Comparison of ENCODE assay signal across 9 mouse cellular contexts in the genomic region with DNA sequence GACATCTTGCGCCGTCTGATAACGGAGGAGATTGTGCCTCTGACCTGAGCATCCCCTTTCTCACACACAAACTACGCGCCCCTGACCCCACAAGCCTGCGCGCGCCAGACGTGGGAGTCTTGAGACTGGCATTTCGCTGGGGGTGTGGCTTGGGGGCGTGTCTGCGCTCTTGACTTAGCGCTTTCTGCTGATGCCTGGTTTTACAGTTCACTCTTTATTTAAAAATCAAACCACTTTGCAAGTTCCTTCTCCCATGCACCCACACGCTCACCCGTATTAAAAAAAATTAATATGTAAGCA. TPM values are rescaled to one million over a fixed set of nuclear protein-coding genes. Genes with fewer than 3 reads are reported as not detected.
DNase-seq lines count a peak whose midpoint lies in the region; ATAC-seq and TF ChIP-seq lines count a peak whose summit lies in the region.
"Not testable (repeated sequence)": the region's sequence is repeated elsewhere in the genome, so short reads cannot be mapped to it uniquely, and the experiment has no call there.
"Had no signal": no experiment of that assay in that cellular context is flagged by ENCODE, and none has a peak within 500 bp of the region (broad histone marks: within the 10 kb centered on the region; RNA-seq: fewer than 3 reads in every experiment).

No protein-coding gene starts in this region.

- not testable (repeated sequence) for H3K4me1 ChIP-seq in CH12.LX (ENCODE audit: control insufficient read depth in 1 of 2, insufficient read depth in 2 of 2); forebrain, embryonic 12.5 days; kidney, embryonic 14.5 days (ENCODE audit: control insufficient read depth, insufficient read depth, low read length); liver, embryonic 12.5 days; midbrain, embryonic 13.5 days (replicated peaks); spleen, adult 2 months (ENCODE audit: control insufficient read depth, insufficient read depth, insufficient read length)

- peak overlapping the region in 2 of 3 experiments; percentile 38 to 64 for H3K4me3 ChIP-seq in CH12.LX (replicated peaks in 1 of 3; ENCODE audit: low read depth in 2 of 3, low read length in 2 of 3, poor library complexity in 1 of 3)
- peak overlapping the region; percentile 44 for H3K4me3 ChIP-seq in forebrain, embryonic 12.5 days (replicated peaks)
- H3K4me3 ChIP-seq in kidney, embryonic 14.5 days (ENCODE audit: low read length): peak overlapping the region; percentile 32
- peak overlapping the region; percentile 22; the same call in 1 of the 2 replicates for H3K4me3 ChIP-seq in liver, embryonic 12.5 days
- H3K4me3 ChIP-seq in midbrain, embryonic 13.5 days (replicated peaks): peak overlapping the region; percentile 43
- H3K4me3 ChIP-seq in spleen, adult 2 months (ENCODE audit: extremely low read depth, insufficient read depth, insufficient read length): peak overlapping the region; percentile 27; the same call in 1 of the 2 replicates

- ATAC-seq in forebrain, embryonic 12.5 days (ENCODE audit: low FRiP score): peak; percentile 82
- ATAC-seq in kidney, embryonic 14.5 days (ENCODE audit: low FRiP score, low TSS enrichment); liver, embryonic 12.5 days; midbrain, embryonic 13.5 days: not testable (repeated sequence)

- in situ Hi-C loops in CH12.LX (cut with MboI; ENCODE audit: low pct_ligation_motif_present, low pct_unique_long_range_greater_than_20kb, low sequenced_read_pairs): not testable (repeated sequence)

- not testable (repeated sequence) for H3K79me2 ChIP-seq in CH12.LX (replicated peaks; ENCODE audit: control insufficient read depth, extremely low read depth, insufficient read depth, poor library complexity, severe bottlenecking)

- under 1% methylated on average over 15 of the region's 15 CpGs for WGBS in forebrain, embryonic 12.5 days
- 2% methylated on average over 12 of the region's 15 CpGs for WGBS in kidney, embryonic 14.5 days
- 2% methylated on average over 15 of the region's 15 CpGs for WGBS in liver, embryonic 12.5 days (ENCODE audit: insufficient replicate concordance)
- WGBS in midbrain, embryonic 13.5 days: under 1% methylated on average over 15 of the region's 15 CpGs
- WGBS in spleen, adult 2 months: 2% methylated on average over 15 of the region's 15 CpGs

- H3K36me3 ChIP-seq in CH12.LX (replicated peaks in 1 of 2; ENCODE audit: control insufficient read depth in 1 of 2, insufficient read depth in 1 of 2, low read length in 1 of 2); forebrain, embryonic 12.5 days (replicated peaks); kidney, embryonic 14.5 days (ENCODE audit: control insufficient read depth, insufficient read depth, low read length); liver, embryonic 12.5 days; midbrain, embryonic 13.5 days; spleen, adult 2 months (ENCODE audit: control insufficient read depth, insufficient read depth, low read length): not testable (repeated sequence)

- TF ChIP-seq RAD21 in CH12.LX (IDR thresholded peaks at IDR 0.05; ENCODE audit: low read depth, low read length): not testable (repeated sequence)

- H3K27me3 ChIP-seq in CH12.LX (replicated peaks); forebrain, embryonic 12.5 days; kidney, embryonic 14.5 days (ENCODE audit: control insufficient read depth, insufficient read depth, low read length); liver, embryonic 12.5 days (replicated peaks); midbrain, embryonic 13.5 days; spleen, adult 2 months (ENCODE audit: control insufficient read depth, insufficient read depth, low read length): not testable (repeated sequence)

- not testable (repeated sequence) for DNase-seq in CH12.LX (ENCODE audit: extremely low read depth); spleen, adult 2 months (ENCODE audit: low read depth in 1 of 2, low spot score in 2 of 2)
- peak; percentile 16 for DNase-seq in brain, embryonic 18.5 days (ENCODE audit: low read depth, low spot score)
- peak; percentile 8 to 16 for DNase-seq in heart, postnatal 10 days

- H3K4me2 ChIP-seq in CH12.LX (ENCODE audit: insufficient read depth, low read depth, poor library complexity, severe bottlenecking): peak overlapping the region; percentile 56; the same call in 1 of the 2 replicates
- H3K4me2 ChIP-seq in forebrain, embryonic 12.5 days: peak overlapping the region; percentile 47
- peak overlapping the region; percentile 37 for H3K4me2 ChIP-seq in kidney, embryonic 14.5 days (replicated peaks; ENCODE audit: low read depth, low read length)
- H3K4me2 ChIP-seq in liver, embryonic 12.5 days: peak overlapping the region; percentile 57
- H3K4me2 ChIP-seq in midbrain, embryonic 13.5 days (replicated peaks): peak overlapping the region; percentile 52

- dilution Hi-C loops in CH12.LX (cut with MboI; ENCODE audit: extremely low pct_ligation_motif_present, extremely low pct_unique_long_range_greater_than_20kb, low sequenced_read_pairs): not testable (repeated sequence)

- H3K27ac ChIP-seq in CH12.LX (ENCODE audit: insufficient read depth, low read depth); forebrain, embryonic 12.5 days; kidney, embryonic 14.5 days (ENCODE audit: low read depth, low read length); liver, embryonic 12.5 days; midbrain, embryonic 13.5 days; spleen, adult 2 months (ENCODE audit: insufficient read depth, low read length): not testable (repeated sequence)

- not testable (repeated sequence) for TF ChIP-seq CTCF in CH12.LX (conservative IDR thresholded peaks at IDR 0.05 in 1 of 2, IDR thresholded peaks at IDR 0.05 in 1 of 2; ENCODE audit: low read depth in 2 of 2, low read length in 2 of 2); spleen, adult 2 months (IDR thresholded peaks at IDR 0.05; ENCODE audit: extremely low read depth, insufficient read depth, insufficient read length, insufficient replicate concordance)

- intact Hi-C loops in heart, postnatal 10 days (cut with DNase I): not testable (repeated sequence)

- H3K9ac ChIP-seq in CH12.LX (ENCODE audit: insufficient read depth, low read depth); forebrain, embryonic 12.5 days; kidney, embryonic 14.5 days (ENCODE audit: low read depth, low read length); liver, embryonic 12.5 days: not testable (repeated sequence)
- H3K9ac ChIP-seq in midbrain, embryonic 13.5 days (replicated peaks): 0 out of 2 replicates have a peak overlapping the region, but pooled peaks have one; percentile 19

- not testable (repeated sequence) for H3K9me3 ChIP-seq in CH12.LX (replicated peaks; ENCODE audit: low read length); forebrain, embryonic 12.5 days; kidney, embryonic 14.5 days (ENCODE audit: control insufficient read depth, low read length); liver, embryonic 12.5 days (replicated peaks); midbrain, embryonic 13.5 days

- TF ChIP-seq EP300 in CH12.LX (IDR thresholded peaks at IDR 0.05; ENCODE audit: low read length): not testable (repeated sequence)

- TF ChIP-seq POLR2A in CH12.LX (IDR thresholded peaks at IDR 0.05; ENCODE audit: low read depth, low read length); spleen, adult 2 months (IDR thresholded peaks at IDR 0.05; ENCODE audit: low read depth, low read length): not testable (repeated sequence)

RNA-seq across cellular contexts. Expression of a gene that starts 0.2 kb away (rescaled TPM):
- total RNA-seq in CH12.LX (2012; rRNA removed) (5.8 and 7.7 TPM in 2 replicates), CH12.LX (2014; rRNA removed) (8.0 and 10.0 TPM in 2 replicates)
- polyA plus RNA-seq in CH12.LX (2012; ENCODE audit: insufficient read length, low read depth): 28.8 and 31.3 TPM in 2 replicates
- polyA plus RNA-seq in forebrain, embryonic 12.5 days (2016; fragmentation: Nextera tagmentation; extraction: Ambion mirVana): 27.2 and 28.3 TPM in 2 replicates
- total RNA-seq in heart, postnatal 10 days (2021): 10 to 100 TPM in 1 of 2 experiments, 1 to 10 TPM in 1; 9.1 to 11.6 TPM
- 12.0 and 15.7 TPM in 2 replicates for polyA plus RNA-seq in kidney, embryonic 14.5 days (2014; fragmentation: Nextera tagmentation; extraction: Ambion mirVana)
- 2.7 TPM in 2 replicates for polyA plus RNA-seq in liver, embryonic 12.5 days (2016; fragmentation: Nextera tagmentation; extraction: Ambion mirVana)
- 28.1 and 31.7 TPM in 2 replicates for polyA plus RNA-seq in midbrain, embryonic 13.5 days (2015; fragmentation: Nextera tagmentation; extraction: Ambion mirVana)
- polyA plus RNA-seq in spleen, adult 2 months (2012; rRNA removed): 64.4 and 75.2 TPM in 2 replicates

RNA-seq across cellular contexts. Expression of a gene that starts 43.3 kb away (rescaled TPM):
- 0.25 and 0.38 TPM in 2 replicates for total RNA-seq in CH12.LX (2012; rRNA removed)
- total RNA-seq in CH12.LX (2014; rRNA removed): 0.30 and 0.31 TPM in 2 replicates
- polyA plus RNA-seq in CH12.LX (2012; ENCODE audit: insufficient read length, low read depth): 0.70 and 0.94 TPM in 2 replicates
- 32.0 and 32.4 TPM in 2 replicates for polyA plus RNA-seq in forebrain, embryonic 12.5 days (2016; fragmentation: Nextera tagmentation; extraction: Ambion mirVana)
- 100 to 1,000 TPM; 202 to 215 TPM for total RNA-seq in heart, postnatal 10 days (2021)
- 61.8 and 96.1 TPM in 2 replicates for polyA plus RNA-seq in kidney, embryonic 14.5 days (2014; fragmentation: Nextera tagmentation; extraction: Ambion mirVana)
- polyA plus RNA-seq in liver, embryonic 12.5 days (2016; fragmentation: Nextera tagmentation; extraction: Ambion mirVana): 19.5 and 22.5 TPM in 2 replicates
- polyA plus RNA-seq in midbrain, embryonic 13.5 days (2015; fragmentation: Nextera tagmentation; extraction: Ambion mirVana): 27.9 and 29.9 TPM in 2 replicates
- 39.3 and 54.7 TPM in 2 replicates for polyA plus RNA-seq in spleen, adult 2 months (2012; rRNA removed)
- total RNA-seq: MEL had no signal

Comparison
In these comparisons a context has a peak if more than half of its experiments do, and no peak if none do; other contexts are left out.
1. RNA of a gene that starts 43.3 kb away (polyA plus RNA-seq): 61.8 to 96.1 TPM in kidney, embryonic 14.5 days, 39.3 to 54.7 TPM in spleen, adult 2 months, 32.0 to 32.4 TPM in forebrain, embryonic 12.5 days, 27.9 to 29.9 TPM in midbrain, embryonic 13.5 days and 19.5 to 22.5 TPM in liver, embryonic 12.5 days; 0.70 to 0.94 TPM in CH12.LX; every median in the first group is over 10 times any median in the second.
2. Peak in every context shown above with its lines, with median percentiles within 50 percentile points of each other: H3K4me2 ChIP-seq and H3K4me3 ChIP-seq.